In the genomic region with DNA sequence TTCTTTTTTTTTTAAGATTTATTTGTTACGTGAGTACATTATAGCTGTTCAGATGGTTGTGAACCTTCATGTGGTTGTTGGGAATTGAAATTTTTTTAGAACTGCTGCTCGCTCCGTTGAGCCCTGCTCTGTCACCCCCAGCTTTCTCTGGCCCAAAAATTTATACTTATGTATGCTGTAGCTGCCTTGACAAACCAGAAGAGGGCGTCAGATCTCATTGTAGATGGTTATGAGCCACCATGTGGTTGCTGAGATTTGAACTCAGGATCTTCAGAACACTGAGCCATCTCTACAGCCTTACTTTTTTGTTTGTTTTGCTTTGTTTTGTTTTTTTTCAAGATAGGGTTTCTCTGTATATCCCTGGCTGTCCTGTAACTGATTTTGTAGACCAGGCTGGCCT, we compare ENCODE assay signal across 20 mouse cellular contexts. TPM values are rescaled to one million over a fixed set of nuclear protein-coding genes. Genes with fewer than 3 reads are reported as not detected.
DNase-seq lines count a peak whose midpoint lies in the region; ATAC-seq and TF ChIP-seq lines count a peak whose summit lies in the region.
"Had no signal": no experiment of that assay in that cellular context is flagged by ENCODE, and none has a peak within 500 bp of the region (broad histone marks: within the 10 kb centered on the region; RNA-seq: fewer than 3 reads in every experiment).

No protein-coding gene starts in this region.

- DNase-seq in CH12.LX (ENCODE audit: extremely low read depth) (no peak), MEL (ENCODE audit: low read depth, low spot score) (peak; percentile 41)
- peak; percentile 29 for DNase-seq in induced T-regulatory cell, adult 2 months (ENCODE audit: low read depth)
- no peak for DNase-seq in thymus, postnatal 10 days (ENCODE audit: low spot score in 2 of 2)
- no peak for DNase-seq in hindbrain, postnatal 0 days (ENCODE audit: low spot score)
- DNase-seq: adrenal gland, postnatal 10 days; cerebellum, adult 11-12 months; cerebellum, adult 9-10 months; cerebellum, postnatal 25 days; gastrocnemius, postnatal 14 days; heart, postnatal 36 days; kidney, adult 2 months had no signal

- no peak overlapping the region for H3K4me2 ChIP-seq in intestine, postnatal 0 days (replicated peaks; ENCODE audit: low read depth)
- H3K4me2 ChIP-seq in intestine, embryonic 16.5 days (ENCODE audit: low read depth, low read length): no peak overlapping the region
- H3K4me2 ChIP-seq in CH12.LX (ENCODE audit: insufficient read depth, low read depth, poor library complexity, severe bottlenecking): no peak overlapping the region
- no peak overlapping the region for H3K4me2 ChIP-seq in hindbrain, postnatal 0 days (ENCODE audit: low read depth, low read length)
- H3K4me2 ChIP-seq: embryonic facial prominence, embryonic 12.5 days; forebrain, embryonic 12.5 days; heart, embryonic 13.5 days; hindbrain, embryonic 15.5 days had no signal

- TF ChIP-seq RAD21 in CH12.LX (IDR thresholded peaks at IDR 0.05; ENCODE audit: low read depth, low read length) (no peak), MEL (IDR thresholded peaks at IDR 0.05; ENCODE audit: low read depth, low read length) (no peak)

- dilution Hi-C loops in CH12.LX (cut with MboI; ENCODE audit: extremely low pct_ligation_motif_present, extremely low pct_unique_long_range_greater_than_20kb, low sequenced_read_pairs): no loop called here

- no peaks in the 10 kb centered on the region for H3K9me3 ChIP-seq in intestine, postnatal 0 days (ENCODE audit: control insufficient read depth)
- no peaks in the 10 kb centered on the region for H3K9me3 ChIP-seq in intestine, embryonic 16.5 days (ENCODE audit: control insufficient read depth, low read length)
- H3K9me3 ChIP-seq in CH12.LX (replicated peaks; ENCODE audit: low read length) (no peaks in the 10 kb centered on the region), MEL (replicated peaks; ENCODE audit: insufficient read depth, low read length) (no peaks in the 10 kb centered on the region)
- no peaks in the 10 kb centered on the region for H3K9me3 ChIP-seq in hindbrain, postnatal 0 days (ENCODE audit: low read length)
- H3K9me3 ChIP-seq: embryonic facial prominence, embryonic 12.5 days; forebrain, embryonic 12.5 days; G1E; heart, embryonic 13.5 days; hindbrain, embryonic 15.5 days had no signal

- no peak overlapping the region for H3K9ac ChIP-seq in intestine, postnatal 0 days (ENCODE audit: low read depth, low read length)
- H3K9ac ChIP-seq in intestine, embryonic 16.5 days (ENCODE audit: low read depth, low read length): no peak overlapping the region
- no peak overlapping the region for H3K9ac ChIP-seq in CH12.LX (ENCODE audit: insufficient read depth, low read depth)
- H3K9ac ChIP-seq in MEL (ENCODE audit: control insufficient read depth, low read depth, low read length, poor library complexity, severe bottlenecking): no peak overlapping the region
- H3K9ac ChIP-seq in hindbrain, postnatal 0 days (replicated peaks; ENCODE audit: low read length): no peak overlapping the region
- H3K9ac ChIP-seq: embryonic facial prominence, embryonic 12.5 days; forebrain, embryonic 12.5 days; heart, embryonic 13.5 days; hindbrain, embryonic 15.5 days had no signal

- no peaks in the 10 kb centered on the region for H3K4me1 ChIP-seq in intestine, postnatal 0 days (replicated peaks; ENCODE audit: control insufficient read depth, insufficient read depth, low read length)
- no peaks in the 10 kb centered on the region for H3K4me1 ChIP-seq in intestine, embryonic 16.5 days (ENCODE audit: control insufficient read depth, insufficient read depth, low read length)
- H3K4me1 ChIP-seq in CH12.LX (ENCODE audit: control insufficient read depth in 1 of 2, insufficient read depth in 2 of 2) (no peaks in the 10 kb centered on the region), MEL (ENCODE audit: control insufficient read depth in 1 of 2, insufficient read depth in 2 of 2, low read length in 2 of 2) (no peaks in the 10 kb centered on the region)
- H3K4me1 ChIP-seq in hindbrain, postnatal 0 days (ENCODE audit: insufficient read depth, low read length): no peaks in the 10 kb centered on the region
- H3K4me1 ChIP-seq: embryonic facial prominence, embryonic 12.5 days; forebrain, embryonic 12.5 days; heart, embryonic 13.5 days; hindbrain, embryonic 15.5 days had no signal

- H3K27me3 ChIP-seq in intestine, postnatal 0 days (replicated peaks; ENCODE audit: control insufficient read depth, insufficient read depth, low read length): no peaks in the 10 kb centered on the region
- no peaks in the 10 kb centered on the region for H3K27me3 ChIP-seq in intestine, embryonic 16.5 days (replicated peaks; ENCODE audit: control insufficient read depth, insufficient read depth, low read length)
- H3K27me3 ChIP-seq in CH12.LX (replicated peaks) (no peaks in the 10 kb centered on the region), MEL (ENCODE audit: control insufficient read depth in 1 of 2, insufficient read depth in 2 of 2, low read length in 2 of 2) (no peaks in the 10 kb centered on the region)
- H3K27me3 ChIP-seq in hindbrain, postnatal 0 days (ENCODE audit: insufficient read depth, low read length): no peaks in the 10 kb centered on the region
- H3K27me3 ChIP-seq: embryonic facial prominence, embryonic 12.5 days; forebrain, embryonic 12.5 days; heart, embryonic 13.5 days; hindbrain, embryonic 15.5 days had no signal

- peaks cover 53% of the 10 kb centered on the region for H3K36me3 ChIP-seq in intestine, postnatal 0 days (ENCODE audit: control insufficient read depth, insufficient read depth)
- H3K36me3 ChIP-seq in intestine, embryonic 16.5 days (ENCODE audit: control insufficient read depth, insufficient read depth, low read length): peaks cover 7% of the 10 kb centered on the region
- H3K36me3 ChIP-seq in CH12.LX (replicated peaks in 1 of 2; ENCODE audit: control insufficient read depth in 1 of 2, insufficient read depth in 1 of 2, low read length in 1 of 2) (peaks cover 51 to 94% of the 10 kb centered on the region in 2 experiments), MEL (ENCODE audit: control insufficient read depth in 1 of 2, insufficient read depth in 2 of 2, low read length in 2 of 2) (peaks cover 7 to 77% of the 10 kb centered on the region in 2 experiments; a peak in 3 of 4 replicates)
- peaks cover 42% of the 10 kb centered on the region; the same call in 1 of the 2 replicates for H3K36me3 ChIP-seq in hindbrain, postnatal 0 days (ENCODE audit: insufficient read depth, low read length)

- no peak for TF ChIP-seq EP300 in CH12.LX (IDR thresholded peaks at IDR 0.05; ENCODE audit: low read length)
- TF ChIP-seq EP300 in MEL (IDR thresholded peaks at IDR 0.05; ENCODE audit: low read depth in 1 of 2, low read length in 2 of 2): no peak

- no peak overlapping the region for H3K4me3 ChIP-seq in intestine, postnatal 0 days (ENCODE audit: low read depth, low read length)
- no peak overlapping the region for H3K4me3 ChIP-seq in intestine, embryonic 16.5 days (ENCODE audit: low read length)
- H3K4me3 ChIP-seq in CH12.LX (replicated peaks in 1 of 3; ENCODE audit: low read depth in 2 of 3, low read length in 2 of 3, poor library complexity in 1 of 3): no peak overlapping the region
- H3K4me3 ChIP-seq in MEL (ENCODE audit: control insufficient read depth in 1 of 2, insufficient read depth in 1 of 2, low read depth in 2 of 2, low read length in 2 of 2): no peak overlapping the region
- H3K4me3 ChIP-seq in hindbrain, postnatal 0 days (ENCODE audit: low read length): no peak overlapping the region
- H3K4me3 ChIP-seq: embryonic facial prominence, embryonic 12.5 days; forebrain, embryonic 12.5 days; heart, embryonic 13.5 days; hindbrain, embryonic 15.5 days had no signal

- ATAC-seq in intestine, postnatal 0 days: no peak
- no peak for ATAC-seq in intestine, embryonic 16.5 days
- no peak for ATAC-seq in hindbrain, postnatal 0 days
- ATAC-seq: forebrain, embryonic 16.5 days had no signal

- 0 out of 2 replicates have a peak, but pooled peaks have one; percentile 20 for TF ChIP-seq CTCF in intestine, postnatal 0 days (IDR thresholded peaks at IDR 0.05; ENCODE audit: low read depth)
- TF ChIP-seq CTCF in CH12.LX (conservative IDR thresholded peaks at IDR 0.05 in 1 of 2, IDR thresholded peaks at IDR 0.05 in 1 of 2; ENCODE audit: low read depth in 2 of 2, low read length in 2 of 2) (peak in 1 of 2 experiments; percentile 44; a peak in 2 of 4 replicates), MEL (IDR thresholded peaks at IDR 0.05 in 2 of 3, conservative IDR thresholded peaks at IDR 0.05 in 1 of 3; ENCODE audit: control insufficient read depth in 1 of 3, insufficient read depth in 1 of 3, low read depth in 2 of 3, low read length in 3 of 3, poor library complexity in 1 of 3, severe bottlenecking in 1 of 3) (peak in 2 of 3 experiments; percentile 22 to 53; a peak in 3 of 6 replicates)
- no peak for TF ChIP-seq CTCF in hindbrain, postnatal 0 days (IDR thresholded peaks at IDR 0.05; ENCODE audit: low read depth)

- TF ChIP-seq POLR2A in CH12.LX (IDR thresholded peaks at IDR 0.05; ENCODE audit: low read depth, low read length) (no peak), MEL (IDR thresholded peaks at IDR 0.05; ENCODE audit: control insufficient read depth in 1 of 2, insufficient read depth in 1 of 2, low read depth in 1 of 2, low read length in 2 of 2, poor library complexity in 1 of 2) (no peak)

- peaks cover 12% of the 10 kb centered on the region for H3K79me2 ChIP-seq in CH12.LX (replicated peaks; ENCODE audit: control insufficient read depth, extremely low read depth, insufficient read depth, poor library complexity, severe bottlenecking)
- H3K79me2 ChIP-seq in MEL (ENCODE audit: control insufficient read depth, insufficient read depth, low read length, poor library complexity): no peaks in the 10 kb centered on the region

- 90% methylated on average over 4 of the region's 4 CpGs for WGBS in intestine, postnatal 0 days
- 89% methylated on average over 4 of the region's 4 CpGs for WGBS in intestine, embryonic 16.5 days
- WGBS in hindbrain, postnatal 0 days: 89% methylated on average over 4 of the region's 4 CpGs

- H3K27ac ChIP-seq in intestine, postnatal 0 days (ENCODE audit: low read depth, low read length): no peak overlapping the region
- no peak overlapping the region for H3K27ac ChIP-seq in intestine, embryonic 16.5 days (ENCODE audit: low read length)
- H3K27ac ChIP-seq in CH12.LX (ENCODE audit: insufficient read depth, low read depth) (no peak overlapping the region), MEL (ENCODE audit: control insufficient read depth, low read depth, low read length) (no peak overlapping the region)
- H3K27ac ChIP-seq in hindbrain, postnatal 0 days: no peak overlapping the region
- H3K27ac ChIP-seq: embryonic facial prominence, embryonic 12.5 days; forebrain, embryonic 12.5 days; heart, embryonic 13.5 days; hindbrain, embryonic 15.5 days had no signal

- in situ Hi-C loops in CH12.LX (cut with MboI; ENCODE audit: low pct_ligation_motif_present, low pct_unique_long_range_greater_than_20kb, low sequenced_read_pairs): no loop called here

RNA-seq across cellular contexts. Expression of a gene that starts 28.4 kb away (rescaled TPM):
- 14.2 and 18.5 TPM in 2 replicates for polyA plus RNA-seq in intestine, postnatal 0 days (2015; fragmentation: Nextera tagmentation; extraction: Ambion mirVana)
- polyA plus RNA-seq in intestine, embryonic 16.5 days (2015; fragmentation: Nextera tagmentation; extraction: Ambion mirVana): 13.6 and 14.3 TPM in 2 replicates
- total RNA-seq in CH12.LX (2012; rRNA removed) (56.7 and 61.9 TPM in 2 replicates), CH12.LX (2014; rRNA removed) (160 and 171 TPM in 2 replicates), MEL (2012; rRNA removed) (33.2 and 35.6 TPM in 2 replicates)
- polyA plus RNA-seq in CH12.LX (2012; ENCODE audit: insufficient read length, low read depth) (106 and 124 TPM in 2 replicates), MEL (2012; ENCODE audit: insufficient read depth in 1 of 2, insufficient read length in 2 of 2, low read depth in 1 of 2, low replicate concordance in 2 of 2, missing spikeins in 1 of 2) (100 to 1,000 TPM in 1 of 2 experiments, 10 to 100 TPM in 1; 43.9 to 191 TPM)
- 15.0 and 19.5 TPM in 2 replicates for total RNA-seq in hindbrain, postnatal 0 days (2014; rRNA removed)
- polyA plus RNA-seq in hindbrain, postnatal 0 days (2015; fragmentation: Nextera tagmentation; extraction: Ambion mirVana): 10.8 and 11.8 TPM in 2 replicates

RNA-seq across cellular contexts. Expression of a gene that starts 59.1 kb away (rescaled TPM):
- 24.4 and 24.5 TPM in 2 replicates for polyA plus RNA-seq in intestine, postnatal 0 days (2015; fragmentation: Nextera tagmentation; extraction: Ambion mirVana)
- 41.5 and 44.7 TPM in 2 replicates for polyA plus RNA-seq in intestine, embryonic 16.5 days (2015; fragmentation: Nextera tagmentation; extraction: Ambion mirVana)
- total RNA-seq in CH12.LX (2012; rRNA removed): 78.8 and 103 TPM in 2 replicates
- 117 and 122 TPM in 2 replicates for total RNA-seq in CH12.LX (2014; rRNA removed)
- 148 and 186 TPM in 2 replicates for polyA plus RNA-seq in CH12.LX (2012; ENCODE audit: insufficient read length, low read depth)
- 93.8 and 97.9 TPM in 2 replicates for total RNA-seq in MEL (2012; rRNA removed)
- polyA plus RNA-seq in MEL (2012; ENCODE audit: insufficient read depth in 1 of 2, insufficient read length in 2 of 2, low read depth in 1 of 2, low replicate concordance in 2 of 2, missing spikeins in 1 of 2): 10 to 100 TPM in 1 of 2 experiments, not detected in 1; 88.6 TPM
- total RNA-seq in hindbrain, postnatal 0 days (2014; rRNA removed): 16.8 and 17.0 TPM in 2 replicates
- 24.2 and 29.6 TPM in 2 replicates for polyA plus RNA-seq in hindbrain, postnatal 0 days (2015; fragmentation: Nextera tagmentation; extraction: Ambion mirVana)

RNA-seq across cellular contexts. Expression of a gene that starts 59.5 kb away (rescaled TPM):
- polyA plus RNA-seq in intestine, postnatal 0 days (2015; fragmentation: Nextera tagmentation; extraction: Ambion mirVana): 13.2 and 14.2 TPM in 2 replicates
- 21.8 and 22.9 TPM in 2 replicates for polyA plus RNA-seq in intestine, embryonic 16.5 days (2015; fragmentation: Nextera tagmentation; extraction: Ambion mirVana)
- total RNA-seq in CH12.LX (2012; rRNA removed) (106 and 113 TPM in 2 replicates), CH12.LX (2014; rRNA removed) (152 and 173 TPM in 2 replicates), MEL (2012; rRNA removed) (104 and 107 TPM in 2 replicates)
- polyA plus RNA-seq in CH12.LX (2012; ENCODE audit: insufficient read length, low read depth) (114 and 118 TPM in 2 replicates), MEL (2012; ENCODE audit: insufficient read depth in 1 of 2, insufficient read length in 2 of 2, low read depth in 1 of 2, low replicate concordance in 2 of 2, missing spikeins in 1 of 2) (10 to 100 TPM in 1 of 2 experiments, not detected in 1; 71.7 TPM)
- 12.0 and 15.8 TPM in 2 replicates for total RNA-seq in hindbrain, postnatal 0 days (2014; rRNA removed)
- polyA plus RNA-seq in hindbrain, postnatal 0 days (2015; fragmentation: Nextera tagmentation; extraction: Ambion mirVana): 11.0 and 12.6 TPM in 2 replicates

Comparison
In these comparisons a context has a peak if more than half of its experiments do, and no peak if none do; other contexts are left out.
1. DNase-seq: peak in MEL (single experiment) and induced T-regulatory cell, adult 2 months (single experiment); none in CH12.LX (single experiment), thymus, postnatal 10 days (0 of 2) and hindbrain, postnatal 0 days (single experiment).